Mouse (Mus musculus) forebrain, postnatal 0 days (tissue): ENCODE results near the gene Txlnb. TPM values are rescaled to one million over a fixed set of nuclear protein-coding genes. Genes with fewer than 3 reads are reported as not detected.

Experiments
- ATAC-seq: fragments of 200-750 bp; cut with Nextera tagmentation; 2 replicates; pipeline ENCODE4 v1.8.0; 2017; ENCODE audit warnings: mild to moderate bottlenecking, moderate library complexity
- DNase-seq: peaks from one replicate; pipeline ENCODE4 v3.0.0-alpha.2; 2015
- H3K27ac ChIP-seq: fragments of 300-500 bp; sonication (generic); 2 replicates; pipeline ENCODE4 v1.5.1; 2014; ENCODE audit warnings: low read depth, mild to moderate bottlenecking, antibody characterized with exemption, low read length, moderate library complexity, mixed read lengths
- H3K27me3 ChIP-seq: fragments of 300-500 bp; sonication (generic); 2 replicates; pipeline ENCODE4 v1.6.1; 2014; ENCODE audit warnings: mild to moderate bottlenecking, low read length, mixed read lengths; ENCODE audit not compliant: insufficient read depth
- H3K36me3 ChIP-seq: fragments of 300-500 bp; sonication (generic); 2 replicates; pipeline ENCODE4 v1.6.1; 2014; ENCODE audit warnings: mild to moderate bottlenecking, moderate library complexity; ENCODE audit not compliant: insufficient read depth
- H3K4me1 ChIP-seq: fragments of 300-500 bp; sonication (generic); 2 replicates; pipeline ENCODE4 v1.6.1; 2014; ENCODE audit warnings: antibody characterized with exemption; ENCODE audit not compliant: insufficient read depth
- H3K4me2 ChIP-seq: fragments of 300-500 bp; sonication (generic); 2 replicates; pipeline ENCODE4 v1.6.1; 2014; ENCODE audit warnings: low read depth, mild to moderate bottlenecking, moderate library complexity
- H3K4me3 ChIP-seq: fragments of 300-500 bp; sonication (generic); 2 replicates; pipeline ENCODE4 v1.5.1; 2014; ENCODE audit warnings: low read depth, low read length, mixed read lengths
- H3K9ac ChIP-seq: fragments of 300-500 bp; sonication (generic); 2 replicates; pipeline ENCODE4 v1.6.1; 2014; ENCODE audit warnings: mild to moderate bottlenecking
- H3K9me3 ChIP-seq: fragments of 300-500 bp; sonication (generic); 2 replicates; pipeline ENCODE4 v1.6.1; 2016; ENCODE audit warnings: low read length
- CTCF ChIP-seq: sonication (generic); IDR thresholded peaks from 2 replicates; pipeline ENCODE4 v1.5.1; 2016; ENCODE audit warnings: antibody characterized with exemption, control low read depth, low read depth
- WGBS: fragments of 180-500 bp; shearing (Covaris S2); extraction: QIAGEN DNeasy Blood & Tissue Kit; methylation state at CpG from one replicate; pipeline ENCODE4 v1.1.7; 2014; 5-methylcytosine and 5-hydroxymethylcytosine counted together
- polyA plus RNA-seq: library from polyadenylated mRNA; unstranded; fragments of >200 nt; fragmentation: Nextera tagmentation; extraction: Ambion mirVana; gene quantifications from 2 replicates; pipeline ENCODE4 v1.2.1, GENCODE M21; 2015
- total RNA-seq: library from RNA; depleted of rRNA; stranded (reverse); fragments of >200 nt; gene quantifications from 2 replicates; pipeline ENCODE4 v1.2.3, GENCODE M21; 2014

Txlnb gene
- total and polyA plus RNA-seq, 2 experiments from 2014 or later = 0.53 to 0.62 TPM

GRCm38 (mm10) chr10:17844781-17845537 lies 48.9 kb downstream of the Txlnb start:
- Histone ChIP-seq H3K4me1 (no peaks in the 10 kb centered on the region), H3K4me2 (no peak overlapping the region), H3K9me3 (no peaks in the 10 kb centered on the region), H3K36me3 (no peaks in the 10 kb centered on the region), H3K27me3 (no peaks in the 10 kb centered on the region), H3K9ac (no peak overlapping the region), H3K27ac (no peak overlapping the region), H3K4me3 (no peak overlapping the region)
- ATAC-seq (no peak), DNase-seq (peak; percentile 41)
- TF ChIP-seq CTCF = no peak
- WGBS = 32% methylated on average over 4 of the region's 4 CpGs

- Histone ChIP-seq H3K9ac (no peak overlapping the region), H3K36me3 (no peaks in the 10 kb centered on the region), H3K4me2 (no peak overlapping the region), H3K9me3 (no peaks in the 10 kb centered on the region), H3K27me3 (no peaks in the 10 kb centered on the region), H3K4me3 (no peak overlapping the region), H3K27ac (no peak overlapping the region), H3K4me1 (no peaks in the 10 kb centered on the region)
- ATAC-seq (no peak), DNase-seq (no peak)
- WGBS = 87% methylated on average over 9 of the region's 9 CpGs
- no peak for TF ChIP-seq CTCF
These were observed 61.7 kb downstream of the Txlnb start for GRCm38 (mm10) chr10:17857647-17858261.

- Histone ChIP-seq H3K27ac (no peak overlapping the region), H3K4me1 (no peaks in the 10 kb centered on the region), H3K36me3 (no peaks in the 10 kb centered on the region), H3K4me3 (no peak overlapping the region), H3K9ac (no peak overlapping the region), H3K27me3 (no peaks in the 10 kb centered on the region), H3K4me2 (no peak overlapping the region), H3K9me3 (no peaks in the 10 kb centered on the region)
- ATAC-seq (peak; percentile 69), DNase-seq (peak; percentile 14)
- WGBS = 69% methylated on average over 6 of the region's 6 CpGs
- TF ChIP-seq CTCF = no peak
These were observed 64.9 kb downstream of the Txlnb start for GRCm38 (mm10) chr10:17860701-17861480.

GRCm38 (mm10) chr10:17869822-17870662 lies 74.0 kb downstream of the Txlnb start:
- Histone ChIP-seq H3K4me3 (no peak overlapping the region), H3K9ac (no peak overlapping the region), H3K9me3 (no peaks in the 10 kb centered on the region), H3K27ac (no peak overlapping the region), H3K36me3 (no peaks in the 10 kb centered on the region), H3K4me1 (no peaks in the 10 kb centered on the region), H3K4me2 (no peak overlapping the region), H3K27me3 (no peaks in the 10 kb centered on the region)
- WGBS = 26% methylated on average over 5 of the region's 5 CpGs
- peak; percentile 98 for ATAC-seq
- peak; percentile 81 for DNase-seq
- peak; percentile 93 for TF ChIP-seq CTCF

GRCm38 (mm10) chr10:17878002-17878919 lies 82.2 kb downstream of the Txlnb start:
- ATAC-seq (no peak), DNase-seq (no peak)
- H3K9ac ChIP-seq = no peak overlapping the region
- no peak overlapping the region for H3K4me2 ChIP-seq
- no peak overlapping the region for H3K27ac ChIP-seq
- no peaks in the 10 kb centered on the region for H3K27me3 ChIP-seq
- H3K4me1 ChIP-seq = no peaks in the 10 kb centered on the region
- no peaks in the 10 kb centered on the region for H3K36me3 ChIP-seq
- no peak for TF ChIP-seq CTCF
- H3K4me3 ChIP-seq = no peak overlapping the region
- 64% methylated on average over 8 of the region's 8 CpGs for WGBS
- no peaks in the 10 kb centered on the region for H3K9me3 ChIP-seq

- Histone ChIP-seq H3K27me3 (no peaks in the 10 kb centered on the region), H3K4me3 (no peak overlapping the region), H3K36me3 (no peaks in the 10 kb centered on the region), H3K4me1 (no peaks in the 10 kb centered on the region), H3K9ac (no peak overlapping the region), H3K9me3 (no peaks in the 10 kb centered on the region), H3K4me2 (no peak overlapping the region), H3K27ac (no peak overlapping the region)
- DNase-seq (no peak), ATAC-seq (no peak)
- 93% methylated on average over 3 of the region's 3 CpGs for WGBS
- no peak for TF ChIP-seq CTCF
These were observed 84.0 kb downstream of the Txlnb start for GRCm38 (mm10) chr10:17880038-17880437.
